Mouse (Mus musculus): ENCODE data around the gene Olfr1152.

Olfr1152 gene

DNA sequence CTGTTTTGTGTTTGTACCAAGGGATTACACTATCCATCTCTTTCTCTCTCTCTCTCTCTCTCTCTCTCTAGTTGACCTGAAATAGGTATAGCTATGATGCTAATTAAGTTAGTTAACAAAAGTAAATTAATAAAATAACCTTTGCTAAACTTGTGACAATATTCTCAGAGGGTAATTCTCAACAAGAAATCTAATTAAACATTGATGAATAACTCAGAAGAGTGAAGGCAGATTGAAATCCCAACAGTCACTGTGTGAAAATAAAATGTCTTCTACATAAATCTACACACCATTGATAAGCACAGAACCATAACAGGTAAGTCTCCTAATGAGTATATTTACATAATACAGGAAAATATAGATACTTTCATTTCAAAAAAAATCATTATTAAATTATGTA is at the start of gene Olfr1152:
Gene Olfr1152 (plus strand): TSS at position 301 of the 400 bp plus-strand sequence.
- no peak for DNase-seq (ENCODE audit: extremely low spot score, low read depth, low spot score)

DNA sequence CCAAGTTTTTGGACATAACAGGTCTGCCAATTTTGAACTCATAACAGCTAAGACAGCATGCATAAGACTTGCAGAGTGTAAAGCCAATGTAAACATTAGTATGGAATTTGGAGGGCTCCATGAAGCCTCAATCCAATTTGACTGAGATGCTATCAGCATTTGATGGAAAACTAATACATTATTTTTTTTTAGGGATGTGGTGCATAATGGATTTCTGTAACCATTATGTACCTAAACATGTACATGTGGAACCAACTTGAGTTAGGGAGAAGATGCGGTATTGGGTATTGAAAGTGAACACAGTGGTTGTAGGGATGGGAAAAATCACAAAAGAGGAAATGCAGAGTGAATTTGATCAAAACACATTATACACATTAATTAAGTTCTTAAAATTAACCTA is 36.1 kb upstream of the Olfr1152 start, which contains the start of gene Olfr1148:
Gene Olfr1148 (plus strand): TSS at position 301 of the 400 bp plus-strand sequence.
- DNase-seq (ENCODE audit: extremely low spot score, low read depth, low spot score) = no peak

DNA sequence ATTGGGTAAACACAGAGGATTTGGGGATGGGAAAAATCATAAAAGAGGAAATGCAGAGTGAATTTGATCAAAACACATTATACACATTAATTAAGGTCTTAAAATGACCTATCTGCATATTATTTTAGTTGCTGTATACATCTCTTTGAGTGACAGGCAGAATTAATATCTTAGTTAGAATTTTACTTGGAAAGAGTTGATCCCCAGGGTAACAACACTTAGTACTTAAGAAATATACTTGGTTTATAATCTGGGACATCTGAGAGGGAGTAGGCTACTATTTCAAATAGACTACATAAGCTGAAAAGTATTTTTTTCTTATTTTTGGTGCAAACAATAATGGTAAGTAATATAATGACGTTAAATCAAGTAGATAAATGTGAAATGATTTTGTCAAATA is 22.6 kb upstream of the Olfr1152 start, which contains the start of gene Olfr1150-ps1:
Gene Olfr1150-ps1 (plus strand): TSS at position 301 of the 400 bp plus-strand sequence.
- DNase-seq (ENCODE audit: extremely low spot score, low read depth, low spot score) = no peak

DNA sequence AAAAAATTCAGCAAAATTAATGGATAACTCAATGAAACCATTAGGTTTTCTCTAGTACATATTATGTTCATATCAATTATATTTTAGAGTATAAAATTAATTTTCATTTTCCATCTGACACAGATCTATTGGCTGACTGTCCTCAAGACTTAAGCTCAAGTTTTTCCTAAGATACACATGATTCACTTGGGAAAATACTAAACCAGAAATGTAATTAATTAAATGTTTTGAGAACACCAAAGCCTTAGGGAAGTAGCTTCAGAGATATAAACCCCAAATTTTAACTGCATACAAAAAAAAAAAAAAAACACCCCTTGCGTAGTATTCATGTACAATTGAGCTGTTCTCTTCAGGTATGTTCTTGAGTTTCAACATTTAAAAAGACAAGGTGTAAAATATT is 10.7 kb upstream of the Olfr1152 start, which contains the start of gene Olfr1151:
Gene Olfr1151 (plus strand): TSS at position 301 of the 400 bp plus-strand sequence.
- DNase-seq (ENCODE audit: extremely low spot score, low read depth, low spot score) = no peak

DNA sequence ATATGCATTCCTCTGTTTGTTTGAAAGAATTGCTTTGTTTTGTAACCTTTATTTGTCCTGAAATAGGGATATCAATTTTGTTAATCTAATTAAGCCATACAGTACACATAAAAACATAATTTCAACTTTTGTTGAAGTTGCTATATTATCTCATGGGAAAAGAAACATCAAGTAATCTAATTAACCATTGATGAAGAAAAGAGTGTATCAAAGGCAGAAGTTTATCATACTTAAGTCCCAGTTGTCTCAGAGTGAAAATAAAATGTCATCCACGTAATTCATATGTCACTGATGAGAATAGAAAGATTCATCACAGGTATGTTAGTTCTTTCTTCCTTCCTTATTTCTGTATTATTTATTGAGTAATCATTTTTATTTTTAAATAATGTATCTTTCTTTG is 28.4 kb downstream of the Olfr1152 start, which contains the start of gene Olfr1153:
Gene Olfr1153 (plus strand): TSS at position 301 of the 400 bp plus-strand sequence.
- no peak for DNase-seq (ENCODE audit: extremely low spot score, low read depth, low spot score)

DNA sequence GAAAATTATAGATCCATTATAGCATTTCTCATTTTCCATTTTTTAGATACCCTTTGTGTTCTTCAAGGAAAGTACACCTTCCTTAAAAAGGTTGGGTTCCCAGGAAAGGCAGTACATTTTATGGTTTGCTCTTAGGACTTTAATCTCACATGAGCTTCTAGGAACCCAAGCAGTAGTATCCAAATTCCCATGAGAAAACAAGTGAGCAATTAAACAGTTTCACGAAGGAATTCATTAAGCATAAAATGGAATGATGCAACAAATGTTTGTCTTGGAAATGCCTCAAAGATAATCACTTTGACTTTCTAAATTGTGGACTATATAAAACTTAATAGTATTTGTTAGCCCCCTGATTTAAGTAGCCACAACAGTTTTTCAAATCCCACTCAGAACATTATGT is 38.8 kb downstream of the Olfr1152 start, which contains the start of gene Olfr1154:
Gene Olfr1154 (minus strand): TSS at position 101 of the 400 bp plus-strand sequence.
- DNase-seq (ENCODE audit: extremely low spot score, low read depth, low spot score) = no peak

Data from hindlimb bud, embryonic 11.5 days (tissue).